Mouse (Mus musculus) heart, postnatal 10 days (tissue): Measurements from ENCODE around the gene Dbx1. TPM values are rescaled to one million over a fixed set of nuclear protein-coding genes. Genes with fewer than 3 reads are reported as not detected.

Source experiments
- total RNA-seq, 2 experiments: library from RNA; stranded (reverse); gene quantifications; 2 replicates each; pipeline ENCODE4 v1.2.3; 2021

Gene Dbx1
- total RNA-seq, 2 experiments from 2014 or later: not detected

Other genes with a start within 250 kb of the Dbx1 start
- gene Htatip2, start 122.3 kb upstream of the Dbx1 start, total RNA-seq: 1 to 10 TPM; 6.4 to 7.6 TPM
- 10 to 100 TPM; 14.4 to 15.4 TPM for gene Prmt3, start 141.5 kb upstream of the Dbx1 start, total RNA-seq